Comparison of ENCODE assay signal across 31 mouse cellular contexts in genomic region chr5:9878063-9878462, GRCm38 (mm10).
"Had no signal": no experiment of that assay in that cellular context is flagged by ENCODE, and none has a peak within 500 bp of the region (broad histone marks: within the 10 kb centered on the region; RNA-seq: fewer than 3 reads in every experiment).

No protein-coding gene starts in this region.

- H3K9me3 ChIP-seq: limb, embryonic 10.5 days; limb, embryonic 12.5 days; limb, embryonic 13.5 days; limb, embryonic 15.5 days; liver, embryonic 12.5 days; liver, embryonic 13.5 days; liver, embryonic 15.5 days; lung, embryonic 15.5 days; midbrain, embryonic 10.5 days; midbrain, embryonic 12.5 days; midbrain, embryonic 13.5 days; midbrain, embryonic 15.5 days; neural tube, embryonic 12.5 days had no signal

- H3K27ac ChIP-seq: limb, embryonic 10.5 days; limb, embryonic 12.5 days; limb, embryonic 13.5 days; limb, embryonic 15.5 days; liver, embryonic 12.5 days; liver, embryonic 13.5 days; liver, embryonic 14.5 days; liver, embryonic 15.5 days; lung, embryonic 15.5 days; macrophage; midbrain, embryonic 10.5 days; midbrain, embryonic 12.5 days; midbrain, embryonic 13.5 days; midbrain, embryonic 15.5 days; neural tube, embryonic 12.5 days had no signal

- DNase-seq: left cerebral cortex, postnatal 4 days; liver; liver, embryonic 13.5 days; liver, postnatal 0 days; lung, adult 18-20 months; lung, adult 2 months; lung, embryonic 14.5 days; lung, postnatal 10 days; lung, postnatal 14 days; lung, postnatal 36 days; lung, postnatal 4 days; midbrain, embryonic 14.5 days had no signal

- H3K4me3 ChIP-seq: limb, embryonic 10.5 days; limb, embryonic 12.5 days; limb, embryonic 13.5 days; limb, embryonic 15.5 days; liver, embryonic 12.5 days; liver, embryonic 13.5 days; liver, embryonic 15.5 days; lung, embryonic 15.5 days; megakaryocyte, embryonic 14.5 days; midbrain, embryonic 10.5 days; midbrain, embryonic 12.5 days; midbrain, embryonic 13.5 days; midbrain, embryonic 15.5 days; myocyte; neural tube, embryonic 12.5 days had no signal

- H3K4me2 ChIP-seq: limb, embryonic 12.5 days; limb, embryonic 13.5 days; limb, embryonic 15.5 days; liver, embryonic 11.5 days; liver, embryonic 12.5 days; liver, embryonic 13.5 days; liver, embryonic 15.5 days; lung, embryonic 14.5 days; lung, embryonic 15.5 days; midbrain, embryonic 11.5 days; midbrain, embryonic 12.5 days; midbrain, embryonic 13.5 days; midbrain, embryonic 15.5 days; neural tube, embryonic 12.5 days had no signal

- ATAC-seq: liver, embryonic 12.5 days; liver, postnatal 0 days; midbrain, embryonic 13.5 days; midbrain, embryonic 15.5 days; midbrain, embryonic 16.5 days had no signal

- H3K9ac ChIP-seq: limb, embryonic 12.5 days; limb, embryonic 13.5 days; limb, embryonic 15.5 days; liver, embryonic 12.5 days; liver, embryonic 13.5 days; liver, embryonic 14.5 days; liver, embryonic 15.5 days; liver, postnatal 0 days; lung, embryonic 14.5 days; lung, embryonic 15.5 days; midbrain, embryonic 12.5 days; midbrain, embryonic 13.5 days; midbrain, embryonic 15.5 days; neural tube, embryonic 12.5 days had no signal

- H3K27me3 ChIP-seq: limb, embryonic 12.5 days; limb, embryonic 13.5 days; limb, embryonic 15.5 days; liver, embryonic 12.5 days; liver, embryonic 13.5 days; liver, embryonic 15.5 days; lung, embryonic 15.5 days; megakaryocyte, embryonic 14.5 days; midbrain, embryonic 12.5 days; midbrain, embryonic 13.5 days; midbrain, embryonic 15.5 days; neural tube, embryonic 12.5 days had no signal

- H3K36me3 ChIP-seq: limb, embryonic 10.5 days; limb, embryonic 12.5 days; limb, embryonic 13.5 days; limb, embryonic 15.5 days; liver, embryonic 12.5 days; liver, embryonic 13.5 days; liver, embryonic 15.5 days; lung, embryonic 15.5 days; midbrain, embryonic 10.5 days; midbrain, embryonic 12.5 days; midbrain, embryonic 13.5 days; midbrain, embryonic 15.5 days; neural tube, embryonic 12.5 days had no signal

- H3K4me1 ChIP-seq: limb, embryonic 10.5 days; limb, embryonic 12.5 days; limb, embryonic 13.5 days; limb, embryonic 15.5 days; liver, embryonic 12.5 days; liver, embryonic 13.5 days; liver, embryonic 15.5 days; lung, embryonic 15.5 days; megakaryocyte, embryonic 14.5 days; midbrain, embryonic 10.5 days; midbrain, embryonic 12.5 days; midbrain, embryonic 13.5 days; midbrain, embryonic 15.5 days; neural tube, embryonic 12.5 days had no signal
